Mouse (Mus musculus) adrenal gland, adult (tissue): ENCODE measurements at regions not wholly inside any gene's neighbourhood (a gene's known extent, or its start where the extent isn't known, plus 50 kb on each side); places are given as distances from the start of the nearest gene placed in this dataset.
A peak's percentile ranks its signal among the peaks of the same experiment; 100 is the strongest.

ENCODE experiments used
- DNase-seq, 2 experiments: peaks; one replicate each; pipeline ENCODE4 v3.0.0; 2022 to 2023; ENCODE audit warnings: low spot score in 1 of 2; ENCODE audit not compliant: inconsistent age in 2 of 2

- no peak for DNase-seq
These were observed 192.3 kb downstream of the 1700008P02Rik start for GRCm38 (mm10) chr3:6427905-6428304.

DNA sequence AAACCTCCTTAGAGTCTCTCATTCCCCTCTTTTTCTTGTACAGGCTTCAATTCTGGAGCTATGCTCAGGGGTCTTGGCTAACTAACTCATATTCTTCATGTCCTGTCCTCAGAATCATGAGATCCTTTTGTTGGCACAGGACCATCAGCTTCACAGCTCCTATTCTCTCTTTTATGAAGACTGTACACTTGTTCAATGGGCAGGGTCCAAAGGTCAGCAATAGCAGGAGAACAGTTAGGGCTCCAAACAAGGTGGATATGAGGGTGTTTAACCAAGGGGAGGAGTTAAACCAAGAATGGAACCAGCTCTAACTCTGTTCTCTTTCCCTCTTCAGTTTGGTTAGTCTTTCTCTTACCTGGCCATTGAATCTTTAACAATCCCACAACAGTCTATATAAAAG, 219.4 kb downstream of the 1700008P02Rik start:
- no peak for DNase-seq

DNA sequence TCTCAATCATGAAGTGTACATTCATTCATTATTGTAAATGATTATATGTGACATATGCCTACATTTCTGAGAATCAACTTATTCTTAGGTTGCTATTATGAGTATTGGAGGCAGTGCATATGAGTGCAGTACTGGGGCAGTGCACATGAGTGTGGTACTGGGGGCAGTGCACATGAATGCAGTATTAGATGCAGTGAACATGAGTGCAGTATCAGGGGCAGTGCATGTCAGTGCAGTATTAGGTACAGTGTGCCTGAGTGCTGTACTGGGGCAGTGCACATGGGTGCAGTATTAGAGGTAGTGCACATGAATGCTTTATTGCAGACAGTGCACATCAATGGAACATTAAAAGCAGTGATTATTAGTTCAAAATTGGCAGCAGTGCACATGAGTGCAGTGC, 234.6 kb downstream of the 1700008P02Rik start:
- no peak for DNase-seq

GRCm38 (mm10) chr3:6382896-6383295, 237.3 kb downstream of the 1700008P02Rik start:
- no peak for DNase-seq

DNA sequence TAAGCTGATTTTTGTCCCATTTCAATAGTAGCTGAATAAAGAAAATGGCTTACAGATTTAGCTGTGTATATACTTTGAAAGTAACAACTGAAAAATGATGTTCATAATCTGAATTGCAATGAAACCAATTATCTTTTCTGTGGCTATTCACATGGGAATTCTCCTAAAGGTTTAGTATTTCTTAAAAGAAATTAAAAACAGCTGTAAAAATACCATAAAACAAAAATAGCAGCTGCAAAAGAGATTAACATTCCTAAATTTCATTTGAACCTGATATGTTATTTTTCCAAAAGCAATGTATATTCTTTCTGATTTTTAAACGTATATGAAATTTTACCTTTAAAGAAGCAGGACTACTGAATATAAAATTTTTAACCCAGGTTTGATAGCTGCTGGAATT, 237.9 kb downstream of the 1700008P02Rik start:
- no peak for DNase-seq

GRCm38 (mm10) chr3:6381732-6382131, 238.5 kb downstream of the 1700008P02Rik start:
- no peak for DNase-seq

DNA sequence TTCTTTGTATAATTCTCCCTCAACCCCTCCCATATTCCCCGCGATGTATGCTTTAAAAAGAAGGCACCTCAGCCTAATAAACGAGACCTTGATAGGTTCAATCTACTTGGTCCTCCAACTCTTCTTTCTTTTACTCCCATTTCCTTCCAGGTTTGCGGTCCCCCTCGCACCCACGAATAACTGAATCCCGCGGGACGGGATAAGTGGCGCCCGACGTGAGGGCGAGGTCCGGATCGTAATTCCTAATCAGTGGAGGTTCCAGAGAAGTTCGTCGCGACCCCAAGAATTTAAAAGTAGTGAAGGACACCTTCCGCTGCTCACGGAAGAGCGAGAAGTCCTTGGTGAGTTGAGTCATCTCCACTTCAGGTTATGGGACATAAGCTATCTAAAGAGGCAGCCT, 281.2 kb downstream of the 1700008P02Rik start:
- peak; percentile 6 to 60 for DNase-seq

GRCm38 (mm10) chr3:6320818-6321504, 299.3 kb downstream of the 1700008P02Rik start:
- peak in 1 of 2 experiments; percentile 14 for DNase-seq

DNA sequence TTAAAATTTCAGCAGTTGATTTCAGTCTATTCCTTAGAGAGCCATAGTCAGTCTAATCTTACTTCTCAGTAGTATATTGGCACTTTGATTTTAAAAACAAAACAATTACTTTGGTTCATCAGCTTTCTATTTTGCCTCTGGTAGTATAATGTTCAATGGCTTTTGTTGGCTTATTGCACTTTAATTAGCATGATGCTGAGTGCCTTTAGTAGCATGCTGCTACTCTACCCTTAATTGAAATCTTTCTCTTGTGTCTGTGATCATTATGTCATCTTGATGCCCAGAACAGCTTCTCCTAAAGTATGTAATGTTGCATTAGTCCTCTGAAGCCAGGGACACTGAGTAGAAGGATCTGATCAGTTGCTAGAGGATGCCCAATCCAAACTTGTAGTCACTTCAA, 330.7 kb downstream of the 1700008P02Rik start:
- DNase-seq = peak in 1 of 2 experiments; percentile 2

GRCm38 (mm10) chr3:6280636-6281035, 339.6 kb downstream of the 1700008P02Rik start:
- no peak for DNase-seq
